Mouse (Mus musculus) testis, adult 2 months (tissue): ENCODE measurements around the gene Ank.

Experiments
- CTCF ChIP-seq: fragments of 200-500 bp; IDR thresholded peaks from 2 replicates; pipeline ENCODE4 v1.5.1; 2012; ENCODE audit warnings: low read depth, mild to moderate bottlenecking, inconsistent platforms, low read length, moderate library complexity; ENCODE audit not compliant: control insufficient read depth, insufficient read depth, insufficient replicate concordance
- POLR2A ChIP-seq: fragments of 200-500 bp; IDR thresholded peaks from 2 replicates; pipeline ENCODE4 v1.6.1; 2012; ENCODE audit warnings: low read depth, mild to moderate bottlenecking, inconsistent platforms, low read length, moderate library complexity; ENCODE audit not compliant: control insufficient read depth

GRCm38 (mm10) chr15:27461336-27462245 lies 4.9 kb upstream of the Ank start:
- no peak for TF ChIP-seq POLR2A
- no peak for TF ChIP-seq CTCF
